Mouse (Mus musculus) layer of hippocampus, postnatal 25 days (tissue): ENCODE results near the gene Nkx6-2. TPM values are rescaled to one million over a fixed set of nuclear protein-coding genes. Genes with fewer than 3 reads are reported as not detected.

Experiments
- DNase-seq, 2 experiments: peaks; one replicate each; pipeline ENCODE4 v3.0.0; 2022; ENCODE audit warnings: mixed read lengths in 2 of 2, low spot score in 1 of 2; ENCODE audit errors: extremely low spot score in 1 of 2
- total RNA-seq, 2 experiments: library from RNA; stranded (reverse); gene quantifications; 2 replicates each; pipeline ENCODE4 v1.2.3; 2021

The Nkx6-2 gene
- total RNA-seq = 10 to 100 TPM; 11.2 to 14.6 TPM

DNA sequence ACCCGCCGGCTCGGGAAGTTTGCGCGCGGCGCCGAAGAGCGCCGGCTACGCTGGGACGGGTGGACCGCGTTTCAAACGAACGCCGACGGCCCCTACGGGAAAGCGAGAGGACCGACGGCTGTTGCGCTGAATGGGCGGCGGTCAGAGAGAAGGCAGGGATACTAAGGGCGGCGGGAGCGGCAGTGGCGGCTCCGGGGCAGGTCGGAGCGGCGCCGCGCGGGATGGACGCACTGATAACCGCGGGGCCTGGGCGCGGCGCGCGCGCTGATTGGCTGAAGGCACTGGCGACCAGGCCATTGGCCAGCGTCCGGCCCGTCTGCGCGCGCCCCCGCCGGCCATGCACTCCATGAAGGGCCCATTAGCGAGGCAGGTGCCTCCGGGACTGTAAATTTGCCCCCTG, at the start of gene Nkx6-2:
Gene Nkx6-2, minus strand, starts transcription at position 203 of the 400 bp plus-strand sequence.
- DNase-seq = peak in 1 of 2 experiments; percentile 27

- no peak for DNase-seq
Measured at GRCm38 (mm10) chr7:139625156-139625555, 42.6 kb upstream of the Nkx6-2 start.

- DNase-seq = no peak
Measured at GRCm38 (mm10) chr7:139622568-139622967, 40.0 kb upstream of the Nkx6-2 start.

- DNase-seq = peak; percentile 68 to 76
Measured at GRCm38 (mm10) chr7:139615767-139616766, 33.5 kb upstream of the Nkx6-2 start.

DNA sequence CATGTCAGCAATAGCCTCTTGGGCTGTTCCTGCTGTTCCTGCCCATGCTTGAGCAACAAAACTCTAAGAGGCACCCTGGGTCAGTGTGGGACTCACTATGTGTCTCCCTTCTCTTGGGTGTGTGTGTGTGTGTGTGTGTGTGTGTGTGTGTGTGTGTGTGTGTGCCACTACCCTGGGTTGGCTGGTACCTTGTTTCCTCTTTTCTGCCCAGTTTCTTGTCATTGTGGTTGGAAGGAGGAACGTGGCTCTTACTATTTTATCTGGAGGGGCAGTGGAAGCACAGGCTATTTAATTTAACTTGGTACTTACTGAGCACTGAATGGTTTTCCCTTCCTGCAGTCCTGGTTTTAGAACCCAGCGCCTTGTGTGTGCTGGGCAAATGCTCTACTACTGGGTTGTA, 27.7 kb upstream of the Nkx6-2 start:
- no peak for DNase-seq

DNA sequence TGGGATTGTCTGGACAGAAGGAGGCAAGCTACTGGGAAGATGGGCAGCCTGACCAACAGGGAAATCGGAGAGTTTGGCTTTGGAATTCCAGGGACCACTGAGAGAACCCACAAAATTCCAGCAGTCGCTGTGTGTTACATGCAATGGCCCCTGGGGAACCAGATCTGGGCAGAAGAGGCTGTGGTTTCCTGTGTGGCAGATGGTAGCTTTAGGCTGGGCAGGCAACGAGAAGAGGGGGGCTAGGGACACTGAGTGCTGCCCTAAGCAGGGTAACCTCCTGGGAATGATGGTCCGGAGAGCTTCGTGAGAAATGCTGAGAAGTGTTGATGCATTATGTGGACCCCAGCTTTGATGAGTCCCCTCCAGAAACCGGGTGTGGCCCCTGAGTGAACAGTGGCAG, 13.3 kb upstream of the Nkx6-2 start:
- no peak for DNase-seq

GRCm38 (mm10) chr7:139595311-139595710, 12.7 kb upstream of the Nkx6-2 start:
- no peak for DNase-seq

DNA sequence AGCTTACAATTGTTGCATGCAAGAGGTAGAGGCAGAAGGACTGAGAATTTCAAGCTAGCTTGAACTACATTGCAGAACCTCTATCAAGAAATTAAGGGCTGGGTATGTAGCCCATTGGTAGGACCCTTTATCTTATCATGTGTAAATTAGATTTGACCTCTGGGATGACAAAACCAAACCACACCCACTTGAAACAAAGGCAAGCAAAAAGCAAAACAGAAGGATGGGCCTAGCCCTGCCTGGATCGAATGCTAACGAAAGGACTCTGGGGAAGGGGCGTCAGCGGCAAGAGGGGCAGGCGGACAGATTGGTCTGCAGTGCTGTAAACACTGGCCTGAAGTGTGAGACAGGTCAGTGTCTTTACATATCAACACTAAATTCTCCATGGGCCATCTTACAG, 8.7 kb upstream of the Nkx6-2 start:
- DNase-seq = no peak

DNA sequence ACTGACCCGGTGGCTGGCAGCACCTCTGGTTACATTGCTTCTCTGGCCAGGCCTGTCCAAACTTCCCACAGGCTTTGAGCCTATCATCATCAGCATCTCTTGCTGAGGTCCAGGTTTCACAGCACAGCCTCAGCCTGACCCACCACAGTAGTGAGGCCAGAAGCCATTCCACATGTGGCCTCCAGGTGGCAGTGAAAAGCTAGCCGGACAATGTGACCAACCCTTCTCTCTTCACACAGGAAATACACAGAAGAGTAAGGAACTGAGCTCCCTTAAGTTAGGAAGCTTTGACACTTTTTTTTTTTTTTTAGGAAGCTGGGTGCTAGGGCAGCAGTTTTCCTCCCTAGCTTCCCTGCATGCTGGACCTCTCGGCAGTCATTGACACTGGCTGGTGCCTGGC, 7.7 kb upstream of the Nkx6-2 start:
- DNase-seq = peak in 1 of 2 experiments; percentile 32

- no peak for DNase-seq
Measured at GRCm38 (mm10) chr7:139587919-139588318, 5.3 kb upstream of the Nkx6-2 start.

DNA sequence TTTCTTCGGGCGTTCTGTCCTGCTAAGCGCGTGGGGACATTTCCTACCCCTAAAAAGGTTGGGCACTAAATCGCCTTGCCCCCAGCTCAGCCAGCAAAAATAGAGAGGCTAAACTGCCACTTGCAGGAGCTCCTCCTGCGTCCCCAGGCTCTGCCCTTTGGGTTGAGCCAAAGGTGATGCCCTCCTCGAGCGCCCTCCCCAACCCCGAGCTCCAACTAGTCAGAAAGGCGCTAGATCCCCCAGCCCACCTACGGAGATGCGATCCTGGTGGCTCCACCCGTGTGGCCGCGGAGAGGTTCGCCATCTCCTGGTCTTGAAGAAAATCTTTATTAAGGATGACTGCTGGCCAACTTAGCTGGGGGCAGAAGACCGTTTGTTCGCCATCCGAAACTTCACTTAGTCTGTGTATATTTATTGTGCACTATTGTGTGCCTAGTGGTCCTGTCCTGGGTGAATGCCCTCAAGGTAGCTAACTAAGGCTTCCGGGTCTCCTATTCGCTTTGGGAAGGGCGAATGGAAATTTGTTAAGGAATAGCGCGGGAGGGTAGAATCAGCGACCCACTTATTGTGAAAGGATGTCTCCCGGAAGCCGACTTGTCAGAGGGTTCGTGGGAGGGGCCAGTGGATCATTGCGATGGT, 2.7 kb upstream of the Nkx6-2 start:
- no peak for DNase-seq

- peak in 1 of 2 experiments; percentile 25 for DNase-seq
Measured at GRCm38 (mm10) chr7:139584221-139585175, 1.9 kb upstream of the Nkx6-2 start.

DNA sequence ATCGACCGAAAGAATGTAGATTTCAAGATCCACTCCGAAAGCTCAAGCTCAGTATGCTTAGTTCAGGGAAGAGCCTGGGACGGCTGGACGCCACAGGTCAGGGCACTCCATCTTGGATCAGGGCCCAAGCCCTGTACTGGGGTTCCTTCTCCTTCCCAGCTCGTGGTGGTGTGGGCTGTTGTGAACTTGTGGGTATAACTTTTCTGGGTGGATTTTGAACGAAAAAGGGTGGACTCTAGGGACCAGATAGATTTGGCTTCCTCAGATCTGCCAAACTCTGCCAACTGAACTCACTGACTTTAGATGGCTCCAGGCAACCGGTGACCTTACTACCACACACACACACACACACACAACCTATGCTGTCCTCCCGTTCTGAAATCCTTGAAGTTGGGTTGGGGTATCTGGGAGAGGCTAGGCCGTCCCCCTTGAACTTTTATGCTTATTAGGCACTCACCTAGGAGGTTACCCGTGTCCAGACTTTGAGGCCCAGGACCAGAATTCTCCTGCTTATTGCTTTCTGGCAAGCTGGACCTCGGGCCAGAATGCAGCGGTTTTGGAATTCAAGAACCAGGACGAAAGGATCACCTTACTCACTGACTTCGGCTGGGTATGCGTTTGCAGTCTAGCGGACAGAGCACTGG, 619 bp upstream of the Nkx6-2 start:
- no peak for DNase-seq

DNA sequence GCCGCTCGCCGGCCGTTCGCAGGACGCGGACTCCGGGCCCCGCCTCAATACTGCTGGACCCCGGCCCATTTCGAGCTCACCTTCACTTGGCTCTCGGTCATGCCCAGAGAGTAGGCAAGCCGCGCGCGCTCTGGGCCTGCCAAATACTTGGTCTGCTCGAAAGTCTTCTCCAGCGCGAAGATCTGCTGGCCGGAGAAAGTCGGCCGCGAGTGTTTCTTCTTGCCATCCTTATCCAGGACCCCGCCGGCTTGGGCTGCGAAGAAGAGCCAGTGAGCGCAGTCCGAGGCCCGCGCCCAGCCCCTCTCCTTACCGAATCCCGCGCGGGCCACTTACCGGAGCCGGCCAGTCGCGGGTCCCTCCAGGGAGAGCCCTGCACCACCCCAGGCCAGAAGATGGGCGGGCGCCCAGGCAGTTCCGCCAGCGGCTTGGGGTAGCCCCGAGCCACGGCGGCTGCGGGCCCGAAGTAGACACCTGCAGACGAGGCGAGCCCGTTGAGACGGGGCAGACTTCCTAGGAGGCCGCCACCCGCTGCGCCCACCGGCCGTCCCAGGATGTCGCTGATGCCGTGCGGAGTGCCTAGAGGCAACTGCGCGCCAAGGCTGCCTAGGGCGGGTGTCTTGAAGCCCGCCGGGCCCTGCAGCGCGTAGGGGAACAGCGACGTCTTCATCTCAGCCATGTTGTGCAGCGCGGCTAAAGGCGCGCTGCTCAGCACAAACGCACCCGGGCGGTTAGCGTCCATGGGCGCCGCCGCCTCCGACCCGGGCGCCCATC, 611 bp downstream of the Nkx6-2 start:
- no peak for DNase-seq

- DNase-seq = no peak
Measured at GRCm38 (mm10) chr7:139580851-139581775, 1.5 kb downstream of the Nkx6-2 start.

DNA sequence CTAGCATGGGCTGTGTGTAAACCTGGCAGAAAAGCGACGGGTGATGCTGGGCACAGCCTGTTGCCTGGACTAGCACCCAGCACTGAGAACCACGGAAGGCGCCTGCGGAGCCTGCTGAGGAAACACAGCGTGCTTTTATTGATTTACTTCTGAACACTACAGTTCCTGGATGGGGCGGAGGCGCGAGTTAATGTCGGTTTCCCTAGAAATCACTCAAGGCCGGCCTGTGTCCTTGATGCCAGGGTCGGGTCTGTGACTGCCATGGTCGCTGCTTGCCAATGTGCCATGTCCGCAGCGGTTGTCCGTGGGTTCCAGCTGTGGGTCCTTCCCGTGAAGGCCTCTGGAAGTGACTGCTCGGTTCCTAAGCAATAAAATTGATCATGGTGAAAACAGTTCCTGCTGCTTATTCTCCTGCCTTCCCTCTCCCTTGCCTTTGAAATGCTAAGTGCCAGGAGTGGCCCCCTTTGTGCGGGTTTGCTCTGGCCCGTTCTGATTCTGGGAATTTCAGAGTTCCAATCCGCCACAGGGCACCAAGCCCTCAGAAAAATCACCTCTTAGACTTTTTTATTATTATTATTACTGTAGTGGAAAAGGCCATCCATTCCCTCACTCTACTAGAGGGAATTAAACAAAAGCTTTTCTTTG, 3.2 kb downstream of the Nkx6-2 start:
- DNase-seq = no peak

- DNase-seq = no peak
Measured at GRCm38 (mm10) chr7:139576064-139576686, 6.4 kb downstream of the Nkx6-2 start.
